Mouse (Mus musculus): ENCODE data around the gene Rgs3. TPM values are rescaled to one million over a fixed set of nuclear protein-coding genes. Genes with fewer than 3 reads are reported as not detected.
A peak's percentile ranks its signal among the peaks of the same experiment; 100 is the strongest.

The Rgs3 gene
- total RNA-seq, 2 experiments from 2014 or later, result 30.5 to 30.6 TPM

DNA sequence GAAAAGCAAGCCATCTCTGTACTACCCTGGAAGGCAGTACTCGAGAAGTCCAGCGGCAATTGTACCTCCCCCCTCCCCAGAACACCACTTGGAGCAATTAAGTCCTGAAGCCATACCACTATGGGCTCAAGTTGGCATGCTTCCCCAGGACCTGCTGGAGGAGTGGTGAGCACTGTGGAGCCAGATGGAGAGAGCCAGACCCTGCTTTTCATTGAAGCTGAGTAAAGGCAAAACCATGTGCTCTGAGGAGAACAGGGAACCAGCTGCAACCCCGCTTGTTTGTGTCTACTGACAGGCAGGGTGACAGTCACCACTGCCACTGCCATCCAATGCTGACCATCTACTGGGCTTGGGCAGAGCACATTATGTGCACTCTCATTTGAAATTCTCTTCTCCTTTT, 17.8 kb upstream of the Rgs3 start:
- intact Hi-C loops (cut with DNase I), result no loop called here
- DNase-seq (ENCODE audit: extremely low spot score in 1 of 2, low spot score in 2 of 2), result no peak

GRCm38 (mm10) chr4:62543782-62544181, 15.9 kb upstream of the Rgs3 start:
- intact Hi-C loops (cut with DNase I), result no loop called here
- no peak for DNase-seq (ENCODE audit: extremely low spot score in 1 of 2, low spot score in 2 of 2)

DNA sequence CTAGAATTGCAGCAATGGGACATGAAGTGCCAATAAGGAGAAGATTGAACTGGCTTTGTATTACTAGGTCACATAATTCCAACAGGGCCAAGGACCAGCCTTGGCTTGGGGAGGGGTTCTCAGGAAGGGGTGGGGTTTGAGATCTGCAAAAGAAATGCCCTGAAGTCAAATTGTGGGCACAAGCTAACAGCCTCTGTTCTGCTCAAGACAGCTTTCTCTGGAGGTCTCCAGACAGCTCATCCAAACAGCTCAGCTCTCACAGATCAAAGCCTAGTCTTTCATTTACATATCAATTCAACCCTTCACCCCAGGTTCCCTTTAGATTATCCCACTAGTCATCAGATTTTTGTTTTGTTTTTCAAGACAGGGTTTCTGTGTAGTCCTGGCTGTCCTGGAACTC, 14.8 kb upstream of the Rgs3 start:
- intact Hi-C loops (cut with DNase I), result no loop called here

GRCm38 (mm10) chr4:62551966-62552365, 7.7 kb upstream of the Rgs3 start:
- no peak for DNase-seq (ENCODE audit: extremely low spot score in 1 of 2, low spot score in 2 of 2)
- intact Hi-C loops (cut with DNase I), result no loop called here

More for the DNA sequence above, 14.8 kb upstream of the Rgs3 start:
- DNase-seq (ENCODE audit: extremely low spot score in 1 of 2, low spot score in 2 of 2), result no peak

- intact Hi-C loops (cut with DNase I), result no loop called here
- DNase-seq (ENCODE audit: extremely low spot score in 1 of 2, low spot score in 2 of 2), result no peak
These were observed 2.2 kb upstream of the Rgs3 start for GRCm38 (mm10) chr4:62557436-62557835.

DNA sequence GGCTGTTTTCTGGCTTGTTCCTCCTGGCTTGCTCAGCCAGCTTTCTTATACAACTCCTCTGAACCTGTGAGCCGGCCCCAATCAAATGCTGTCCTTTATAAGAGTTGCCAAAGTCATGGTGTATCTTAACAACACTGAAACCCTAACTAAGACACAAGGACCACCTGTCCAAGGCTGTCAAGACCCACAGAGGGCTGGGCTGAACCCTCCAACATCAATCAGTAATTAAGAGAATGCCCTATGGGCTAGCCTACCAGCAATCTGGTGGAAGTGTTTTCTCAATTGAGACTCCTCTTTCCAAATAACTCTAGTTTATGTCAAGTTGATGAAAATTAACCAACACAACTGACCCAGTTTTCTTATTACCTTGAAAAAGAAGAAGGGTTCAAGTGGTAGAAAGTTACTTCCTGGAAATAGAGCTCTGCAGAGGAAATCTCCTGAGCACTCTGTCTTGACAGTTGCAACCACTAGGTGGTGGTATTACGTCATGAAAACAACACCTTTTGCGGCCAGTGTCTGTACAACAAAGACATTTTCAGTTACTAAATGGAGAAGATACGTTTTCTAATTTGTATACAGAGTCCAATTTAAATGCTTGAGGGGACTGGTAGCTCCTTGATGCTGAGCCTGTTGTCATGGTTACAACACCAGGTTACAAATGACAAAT, 1.4 kb downstream of the Rgs3 start:
- intact Hi-C loops (cut with DNase I), result loop anchor here (2.0 to 10.0 kb wide), 3 partner anchors 136 to 554 kb away; no protein-coding TSS in a partner anchor
- DNase-seq (ENCODE audit: extremely low spot score in 1 of 2, low spot score in 2 of 2), result peak; percentile 71 to 81

- no peak for DNase-seq (ENCODE audit: extremely low spot score in 1 of 2, low spot score in 2 of 2)
- intact Hi-C loops (cut with DNase I), result loop anchor here (2.0 to 10.0 kb wide), 3 partner anchors 135 to 553 kb away; no protein-coding TSS in a partner anchor
These were observed 2.0 kb downstream of the Rgs3 start for GRCm38 (mm10) chr4:62561630-62562001.

DNA sequence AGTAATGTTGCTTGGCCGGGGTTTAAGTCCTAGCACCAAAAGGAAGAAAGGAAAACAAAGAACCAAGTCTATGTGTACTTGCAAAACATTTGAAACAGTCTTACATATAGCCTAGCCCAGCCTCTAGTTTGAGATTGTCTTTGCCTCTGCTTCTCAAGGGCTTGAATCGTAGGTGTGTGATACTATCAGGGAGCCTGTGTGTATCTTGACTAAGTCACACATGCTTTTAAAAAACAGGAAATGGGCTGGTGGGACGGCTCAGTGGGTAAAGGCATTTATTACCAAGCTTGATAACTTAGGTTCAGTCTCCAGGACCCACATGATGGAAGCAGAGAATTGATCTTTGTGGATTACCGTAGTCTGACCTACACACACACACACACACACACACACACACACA, 2.4 kb downstream of the Rgs3 start:
- DNase-seq (ENCODE audit: extremely low spot score in 1 of 2, low spot score in 2 of 2), result no peak
- intact Hi-C loops (cut with DNase I), result loop anchor here (10.0 kb wide), 1 partner anchor 553 kb away; no protein-coding TSS in a partner anchor

- intact Hi-C loops (cut with DNase I), result loop anchor here (10.0 kb wide), 1 partner anchor 548 kb away; no protein-coding TSS in a partner anchor
- no peak for DNase-seq (ENCODE audit: extremely low spot score in 1 of 2, low spot score in 2 of 2)
These were observed 6.9 kb downstream of the Rgs3 start for GRCm38 (mm10) chr4:62566530-62566929.

GRCm38 (mm10) chr4:62567696-62568095, 8.0 kb downstream of the Rgs3 start:
- intact Hi-C loops (cut with DNase I), result loop anchor here (10.0 kb wide), 1 partner anchor 547 kb away; no protein-coding TSS in a partner anchor
- no peak for DNase-seq (ENCODE audit: extremely low spot score in 1 of 2, low spot score in 2 of 2)

DNA sequence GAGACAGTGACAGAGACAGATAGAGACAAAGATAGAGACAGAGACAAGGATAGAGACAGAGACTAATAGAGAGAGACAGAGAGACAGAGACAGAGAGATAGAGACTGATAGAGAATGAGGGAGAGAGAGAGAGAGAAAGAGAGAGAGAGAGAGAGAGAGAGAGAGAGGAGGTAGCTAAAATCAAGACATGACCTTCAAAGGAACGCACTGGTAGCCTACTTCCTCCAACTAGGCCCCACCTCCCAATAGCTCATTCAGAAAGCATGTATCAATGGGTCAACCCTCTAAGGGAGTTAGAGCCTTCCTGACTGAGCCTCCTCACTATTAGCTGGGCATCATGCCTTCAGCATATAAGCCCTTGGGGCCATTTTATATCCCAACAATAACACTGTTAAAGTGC, 8.7 kb downstream of the Rgs3 start:
- intact Hi-C loops (cut with DNase I), result loop anchor here (10.0 kb wide), 1 partner anchor 546 kb away; no protein-coding TSS in a partner anchor
- DNase-seq (ENCODE audit: extremely low spot score in 1 of 2, low spot score in 2 of 2), result no peak

GRCm38 (mm10) chr4:62569603-62570002, 10.0 kb downstream of the Rgs3 start:
- DNase-seq (ENCODE audit: extremely low spot score in 1 of 2, low spot score in 2 of 2), result no peak
- intact Hi-C loops (cut with DNase I), result loop anchor here (10.0 kb wide), 1 partner anchor 545 kb away; no protein-coding TSS in a partner anchor

- intact Hi-C loops (cut with DNase I), result no loop called here
- no peak for DNase-seq (ENCODE audit: extremely low spot score in 1 of 2, low spot score in 2 of 2)
These were observed 10.4 kb downstream of the Rgs3 start for GRCm38 (mm10) chr4:62570029-62570428.

DNA sequence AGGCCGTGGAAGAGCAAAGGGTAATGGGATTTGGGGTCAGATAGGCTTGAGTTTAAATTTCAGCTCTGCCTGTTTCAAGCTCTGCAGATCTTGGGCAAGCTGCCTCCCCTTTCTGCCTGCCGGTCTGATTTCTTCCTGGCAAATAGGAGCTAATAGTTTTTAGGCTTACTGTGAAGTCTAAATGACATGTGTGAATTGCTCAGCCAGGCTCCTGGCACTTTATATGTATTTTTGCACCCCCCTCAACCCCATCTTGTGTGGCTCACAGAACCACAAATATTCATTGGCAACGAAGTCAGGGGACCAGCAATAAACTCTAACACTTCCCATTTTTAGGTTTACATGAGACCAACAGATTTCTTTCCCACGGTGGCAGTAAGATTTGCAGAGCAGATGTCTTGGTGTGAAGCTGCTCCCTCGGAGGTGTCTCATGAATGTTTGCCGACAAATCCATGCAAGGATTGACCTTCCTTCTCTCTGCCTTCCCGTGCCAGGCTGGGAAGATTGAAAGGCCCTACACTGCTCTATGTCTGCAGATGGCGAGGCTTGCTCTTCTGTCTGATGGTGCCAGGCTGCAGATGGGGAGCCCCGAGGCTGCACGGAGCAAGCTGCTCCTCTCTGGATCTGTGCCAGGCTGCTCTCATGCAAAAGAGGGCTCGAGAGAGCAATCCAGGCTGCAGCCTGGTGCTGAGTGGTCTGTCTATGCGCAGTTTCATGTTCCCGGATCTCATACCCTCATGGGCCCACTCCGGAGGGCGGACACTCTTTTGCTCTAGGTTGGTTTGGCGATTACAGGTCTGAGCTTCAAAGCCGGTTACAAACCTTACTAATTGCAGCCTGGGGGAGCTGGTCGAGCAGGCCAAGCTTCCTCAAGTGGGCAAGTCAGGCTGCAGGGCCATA, 23.0 kb downstream of the Rgs3 start:
- intact Hi-C loops (cut with DNase I), result no loop called here
- peak; percentile 66 to 82 for DNase-seq (ENCODE audit: extremely low spot score in 1 of 2, low spot score in 2 of 2)

DNA sequence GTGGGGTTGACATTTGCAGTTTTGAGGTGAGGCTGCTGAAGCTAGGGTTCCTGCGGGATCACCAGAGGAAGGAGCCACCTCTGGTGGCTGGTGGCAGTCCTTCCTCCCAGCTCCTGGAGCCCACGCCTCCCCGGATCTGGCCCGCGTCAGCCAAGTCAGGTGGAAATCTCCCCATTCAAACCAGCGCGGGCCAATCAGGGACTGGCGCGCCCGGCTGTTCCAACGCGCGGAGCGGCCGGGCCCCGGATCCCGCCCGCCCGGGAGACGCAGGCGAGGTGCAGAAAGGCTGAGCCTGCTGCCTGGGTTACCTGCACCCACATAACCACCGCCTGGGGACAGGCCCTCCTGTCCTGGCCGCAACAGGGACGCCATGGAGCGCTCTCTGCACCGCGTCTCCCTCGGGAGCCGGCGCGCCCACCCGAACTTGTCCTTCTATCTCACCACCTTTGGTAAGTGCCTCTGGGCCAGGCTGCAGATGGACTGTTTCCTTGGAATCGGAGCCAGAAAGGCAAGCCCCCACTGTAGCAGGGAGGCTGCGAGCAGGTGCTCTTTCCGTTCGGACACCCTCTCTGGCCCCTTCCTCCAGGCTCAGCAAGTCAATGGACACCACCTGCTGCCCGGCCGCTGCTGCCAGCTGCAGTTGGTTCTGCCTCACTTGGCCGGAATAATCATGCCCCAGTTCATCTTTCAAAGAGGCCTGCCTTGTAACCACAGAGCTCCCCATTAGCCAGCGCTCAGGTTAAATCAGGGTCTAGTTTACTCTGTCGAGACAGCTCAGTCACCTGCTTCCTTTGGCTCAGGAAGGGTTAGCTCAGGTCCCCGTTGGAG, 23.8 kb downstream of the Rgs3 start:
- peak in 1 of 2 experiments; percentile 56 for DNase-seq (ENCODE audit: extremely low spot score in 1 of 2, low spot score in 2 of 2)
- intact Hi-C loops (cut with DNase I), result no loop called here

DNA sequence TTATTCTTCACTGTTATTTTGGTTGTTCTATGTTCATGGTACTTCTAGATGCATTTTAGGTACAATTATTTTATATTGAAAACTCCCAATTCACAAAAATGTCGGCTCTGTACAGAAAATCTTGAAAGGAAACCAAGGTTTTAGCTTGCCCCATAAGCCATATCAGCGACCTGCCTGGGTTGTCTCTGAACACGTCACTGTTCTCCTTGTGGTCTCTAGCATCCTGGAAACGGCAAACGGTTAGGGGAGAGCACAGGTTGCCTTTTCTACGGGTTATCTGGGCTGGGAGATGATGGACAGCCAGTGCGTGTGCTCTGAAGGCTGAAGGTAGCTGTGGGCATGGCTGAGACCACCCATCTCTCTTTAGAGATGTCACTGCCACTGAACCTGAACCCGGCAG, 27.4 kb downstream of the Rgs3 start:
- intact Hi-C loops (cut with DNase I), result no loop called here
- DNase-seq (ENCODE audit: extremely low spot score in 1 of 2, low spot score in 2 of 2), result no peak

GRCm38 (mm10) chr4:62590878-62591277, 31.2 kb downstream of the Rgs3 start:
- DNase-seq (ENCODE audit: extremely low spot score in 1 of 2, low spot score in 2 of 2), result no peak
- intact Hi-C loops (cut with DNase I), result no loop called here

DNA sequence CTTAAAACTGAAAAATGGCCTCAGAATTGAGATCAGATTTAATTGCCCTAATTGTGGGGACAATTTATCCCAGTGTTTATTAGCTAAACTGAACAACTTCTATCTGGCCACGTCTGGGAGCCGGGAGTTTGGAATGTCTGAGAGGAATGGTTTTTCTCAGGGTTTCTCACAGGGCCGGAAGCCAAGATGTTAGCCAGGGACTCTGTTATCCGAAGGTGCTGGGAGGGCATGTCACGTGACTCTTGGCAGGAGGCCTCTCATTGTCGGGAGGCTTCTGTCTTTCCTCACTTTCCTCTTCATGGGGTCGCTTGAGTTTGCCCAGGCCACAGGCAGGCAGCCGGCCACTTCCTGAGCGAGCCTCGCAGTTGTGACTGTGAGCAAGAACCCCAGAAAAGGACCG, 31.7 kb downstream of the Rgs3 start:
- intact Hi-C loops (cut with DNase I), result no loop called here
- peak in 1 of 2 experiments; percentile 56 for DNase-seq (ENCODE audit: extremely low spot score in 1 of 2, low spot score in 2 of 2)
